Mouse (Mus musculus): ENCODE results near the gene Ei24.

DNA sequence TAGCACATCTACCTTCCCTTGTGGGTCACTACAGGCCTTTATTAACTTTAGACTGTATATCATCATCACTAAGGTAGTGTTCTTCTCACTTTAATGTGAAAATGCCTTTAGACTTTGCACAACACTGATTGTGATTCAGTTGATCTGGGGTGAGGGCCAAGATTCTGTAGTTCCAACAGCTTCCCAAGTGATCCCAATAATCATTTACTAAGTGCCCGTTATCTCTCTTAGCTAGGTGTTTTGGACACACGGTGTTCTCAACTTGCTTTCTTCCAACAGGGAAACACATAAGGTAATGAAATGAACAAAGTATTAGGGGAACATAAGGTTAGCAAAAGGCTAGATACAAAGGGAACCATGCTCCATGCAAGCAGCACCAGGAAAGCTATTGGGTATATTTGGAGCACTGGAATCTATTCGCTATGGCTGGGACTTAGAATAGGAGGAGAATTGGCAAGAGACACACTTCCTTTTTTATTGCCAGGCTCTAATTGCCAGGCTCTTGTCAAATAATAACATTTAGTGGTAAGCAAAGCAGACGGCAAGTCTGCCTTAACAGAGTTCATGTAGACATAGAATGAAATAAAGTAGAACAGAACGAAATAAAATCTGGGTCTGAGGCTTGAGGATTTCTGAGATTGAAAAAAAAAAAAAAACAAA, 11.1 kb upstream of the Ei24 start:
- no peak for TF ChIP-seq CTCF (conservative IDR thresholded peaks at IDR 0.05; ENCODE audit: insufficient read depth, insufficient read length, low read depth, low read length)
- no peak for TF ChIP-seq POLR2A (IDR thresholded peaks at IDR 0.05; ENCODE audit: low read depth, low read length)
